Mouse (Mus musculus) adrenal gland, postnatal 14 days (tissue): ENCODE data around the gene Clcn6. TPM values are rescaled to one million over a fixed set of nuclear protein-coding genes. Genes with fewer than 3 reads are reported as not detected.
A peak's percentile ranks its signal among the peaks of the same experiment; 100 is the strongest.
"Not testable (repeated sequence)": the region's sequence is repeated elsewhere in the genome, so short reads cannot be mapped to it uniquely, and the experiment has no call there.

Source experiments
- DNase-seq: peaks from one replicate; pipeline ENCODE4 v3.0.0; 2021; ENCODE audit warnings: mixed read lengths
- total RNA-seq: library from RNA; stranded (reverse); gene quantifications from 2 replicates; pipeline ENCODE4 v1.2.3, GENCODE M21; 2021

The Clcn6 gene
- total RNA-seq, 1 experiment from 2014 or later, result 9.7 TPM

DNA sequence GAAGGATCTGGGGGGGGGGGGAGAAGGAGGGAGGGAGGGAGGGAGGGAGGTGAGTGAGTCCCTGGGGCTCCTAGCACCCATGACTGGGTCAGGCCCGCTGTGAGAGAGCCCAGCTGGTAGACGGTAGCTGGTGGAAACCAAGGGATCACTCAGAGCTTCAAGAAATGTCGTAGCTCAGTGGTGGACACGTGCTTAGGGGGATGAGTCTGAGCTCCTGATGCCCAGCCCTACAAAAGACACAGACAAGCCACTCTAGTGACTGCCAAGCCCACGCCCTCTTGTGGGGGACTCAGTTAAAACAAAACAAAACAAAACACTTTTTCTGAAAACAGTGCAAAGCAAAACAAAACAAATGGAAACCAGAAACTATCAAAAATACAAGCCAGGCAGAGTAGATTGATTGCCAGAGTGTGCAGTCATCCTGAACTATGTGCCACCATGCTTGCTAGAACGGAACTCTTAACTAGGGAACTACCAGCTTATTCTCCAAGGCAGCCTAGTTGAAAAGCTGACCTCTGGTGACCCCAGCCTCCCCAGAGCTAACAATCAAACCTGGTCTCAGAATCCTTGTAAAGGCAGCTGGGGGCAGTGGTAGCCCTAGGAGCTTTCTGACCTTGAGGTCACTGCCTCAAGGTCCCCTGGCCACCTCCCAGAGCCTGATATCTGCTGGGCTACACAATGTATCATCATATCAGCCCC is 27.2 kb upstream of the Clcn6 start:
- peak; percentile 50 for DNase-seq

DNA sequence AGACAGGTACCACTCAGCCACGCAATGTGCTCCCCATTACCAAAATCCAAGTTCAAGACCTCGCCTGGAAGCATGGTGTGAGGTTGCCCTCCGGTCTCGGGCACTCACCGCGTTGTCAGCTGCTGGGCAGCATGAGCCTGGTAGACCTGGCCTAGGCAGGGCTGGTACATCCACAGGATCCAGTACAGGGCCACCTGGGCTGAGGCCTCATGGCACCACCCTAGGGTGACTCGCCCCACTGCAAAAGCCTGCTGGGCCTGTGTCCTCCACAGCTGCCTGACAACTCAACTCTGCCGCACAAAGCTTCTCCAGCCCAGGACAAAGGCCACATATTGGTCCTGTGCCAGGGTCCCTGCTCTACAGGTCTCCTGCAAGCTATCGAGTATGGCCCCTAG is 22.5 kb upstream of the Clcn6 start:
- no peak for DNase-seq

DNA sequence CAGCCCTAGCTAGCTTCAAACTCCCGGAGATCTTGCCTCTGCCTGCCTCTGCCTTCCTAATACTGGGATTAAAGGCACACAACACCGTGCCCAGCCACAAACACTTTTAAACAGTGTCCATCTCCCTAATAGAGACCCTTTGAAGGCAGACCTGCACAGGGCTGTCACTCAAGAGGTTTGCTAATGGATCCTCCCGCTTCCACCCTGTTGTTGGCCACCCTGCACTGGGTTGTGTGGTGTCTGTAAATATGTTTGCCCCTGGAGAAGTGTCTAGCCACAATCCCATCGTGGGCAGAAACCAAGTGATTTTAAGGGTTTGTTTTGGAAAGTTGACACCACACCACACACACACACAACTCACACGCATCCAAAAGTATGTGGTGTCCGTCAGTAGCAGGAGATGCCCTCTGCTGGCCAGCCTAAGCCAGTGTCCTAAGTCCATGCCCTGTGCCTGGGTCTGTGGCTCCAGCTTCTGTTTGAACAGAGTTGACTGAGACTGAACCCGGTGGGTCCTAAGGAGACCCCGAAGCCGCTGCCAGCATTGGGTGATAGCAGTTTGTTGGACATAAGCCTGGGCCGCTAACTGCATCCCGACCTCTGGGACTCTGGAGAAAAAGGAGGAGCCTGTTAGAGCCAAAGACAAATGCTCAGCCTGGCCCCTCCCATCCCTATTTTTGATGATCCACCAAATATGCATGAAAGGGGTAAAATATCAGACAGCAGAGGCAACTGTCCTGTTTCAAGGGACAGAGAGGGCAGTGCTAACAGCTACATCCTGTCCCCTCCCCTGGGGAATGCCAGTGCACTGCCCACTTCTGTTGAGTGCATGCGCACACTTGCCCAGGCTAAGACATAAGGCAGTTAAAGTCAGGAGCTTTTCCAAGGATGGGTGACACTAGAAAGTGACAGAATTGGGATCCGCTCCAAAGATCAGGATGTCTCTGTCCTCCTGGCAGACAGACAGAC is 21.8 kb upstream of the Clcn6 start:
- DNase-seq, result peak; percentile 74

DNA sequence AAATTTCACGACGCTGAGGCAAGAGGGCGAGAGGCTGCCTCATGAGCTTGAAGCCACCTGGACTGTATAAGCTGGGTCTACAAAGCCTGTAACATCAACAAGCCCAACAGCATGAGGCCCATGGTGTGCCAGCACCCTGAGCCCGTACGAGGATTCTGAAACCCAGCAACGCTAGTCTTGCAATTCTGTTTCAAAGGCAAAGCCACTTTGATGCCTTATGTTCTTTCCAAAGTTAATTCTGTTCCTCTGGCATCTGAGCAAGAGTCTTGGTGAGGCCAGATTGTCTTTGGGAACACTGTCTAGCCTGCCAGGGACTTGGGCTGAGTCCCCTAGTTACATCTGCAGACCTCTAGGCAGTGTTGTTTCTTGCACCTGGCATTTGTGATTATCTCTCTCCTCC is 20.4 kb upstream of the Clcn6 start:
- DNase-seq, result no peak

DNA sequence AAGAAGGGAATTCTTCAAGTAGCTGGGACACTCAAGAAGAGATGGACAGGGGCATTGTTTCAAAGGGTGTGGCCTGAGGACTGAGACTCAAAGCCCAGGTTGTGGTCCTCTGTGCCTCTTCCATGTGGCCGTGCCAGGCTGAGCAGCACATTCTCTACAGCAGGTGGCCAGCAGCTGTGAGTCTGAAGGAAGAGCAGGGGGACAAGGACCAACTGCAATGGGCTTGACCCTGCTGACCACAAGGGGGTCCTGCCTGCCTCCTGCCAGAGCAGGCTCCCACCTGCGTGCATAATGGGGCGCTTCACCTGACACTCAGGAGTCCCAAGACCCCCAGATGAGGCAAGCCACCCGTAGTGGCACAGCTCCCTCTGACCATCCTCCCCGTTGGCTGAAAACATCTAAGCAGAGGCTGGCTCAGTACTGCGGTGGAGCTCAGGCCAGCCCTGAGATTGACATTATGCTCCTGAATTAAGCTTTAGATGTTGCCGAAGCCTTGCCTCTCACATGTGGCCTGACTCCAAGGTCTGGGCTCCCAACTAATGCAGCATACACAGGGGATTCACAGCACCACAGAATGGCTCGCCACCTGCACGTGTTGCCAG is 19.7 kb upstream of the Clcn6 start:
- no peak for DNase-seq

DNA sequence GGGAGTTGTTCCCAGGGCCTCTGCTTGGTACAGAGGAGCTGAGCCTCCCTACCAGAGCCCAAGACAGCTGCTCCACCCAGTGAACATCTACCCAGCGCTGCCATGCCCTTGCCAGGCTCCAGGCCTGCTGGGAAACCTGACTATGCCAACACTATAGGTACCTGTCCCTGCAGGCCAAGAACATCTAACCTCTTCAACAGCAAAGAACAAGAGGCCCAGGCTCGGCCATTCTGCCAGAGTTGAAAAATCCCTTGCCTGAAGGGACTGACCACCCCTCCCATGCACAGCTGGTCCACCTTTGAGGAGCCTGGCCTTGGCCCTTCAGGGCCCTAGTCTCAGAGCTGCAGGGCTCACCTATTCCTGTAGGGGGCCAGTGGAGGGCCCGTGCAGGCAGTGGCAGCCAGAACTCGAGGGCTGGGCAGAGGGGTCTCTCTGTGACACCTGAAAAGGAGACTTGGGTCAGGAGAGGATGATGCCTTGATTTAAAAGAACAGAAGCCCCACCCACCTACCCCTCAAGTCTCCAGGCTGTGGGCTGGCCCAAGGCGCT is 19.1 kb upstream of the Clcn6 start:
- no peak for DNase-seq

DNA sequence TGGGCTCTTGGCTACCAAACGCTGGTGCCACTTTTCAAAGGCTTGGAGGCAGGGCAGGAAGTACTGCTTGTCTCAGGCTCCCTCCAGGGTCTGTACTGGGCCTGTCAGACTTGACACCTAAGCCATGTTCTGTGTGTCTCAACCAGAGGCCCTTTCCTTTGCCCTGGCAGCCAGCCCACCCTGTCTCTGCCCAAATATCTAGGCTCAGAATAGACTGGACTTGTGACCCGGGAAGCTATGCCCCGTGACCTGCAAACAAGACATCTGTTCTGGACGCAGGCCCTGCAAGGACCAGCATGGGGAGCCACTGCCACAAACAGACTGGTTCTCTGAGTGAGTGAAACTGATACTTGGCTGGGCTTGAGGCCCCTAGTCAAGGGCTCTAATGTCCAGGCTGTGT is 18.2 kb upstream of the Clcn6 start:
- peak; percentile 72 for DNase-seq

DNA sequence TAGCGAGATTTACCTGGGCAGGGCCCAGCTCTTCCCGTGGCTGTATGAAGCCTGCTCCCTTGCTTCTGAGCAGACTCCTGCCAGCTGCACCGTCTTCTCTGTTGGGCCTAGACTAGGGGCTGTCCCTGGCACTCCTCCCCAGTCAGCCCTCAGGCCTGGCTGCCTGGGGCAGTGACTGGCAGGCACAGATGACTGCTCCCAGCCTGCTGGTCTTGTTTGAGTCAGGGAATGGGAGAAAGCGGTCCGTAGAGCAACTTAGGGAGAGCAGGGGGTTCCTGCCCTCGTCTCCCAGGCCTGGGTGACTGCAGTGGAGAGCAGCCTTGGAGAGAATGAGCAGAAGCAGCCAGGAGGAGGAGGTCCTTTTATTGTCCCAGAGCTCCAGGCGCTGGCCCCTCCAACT is 17.6 kb upstream of the Clcn6 start:
- no peak for DNase-seq

DNA sequence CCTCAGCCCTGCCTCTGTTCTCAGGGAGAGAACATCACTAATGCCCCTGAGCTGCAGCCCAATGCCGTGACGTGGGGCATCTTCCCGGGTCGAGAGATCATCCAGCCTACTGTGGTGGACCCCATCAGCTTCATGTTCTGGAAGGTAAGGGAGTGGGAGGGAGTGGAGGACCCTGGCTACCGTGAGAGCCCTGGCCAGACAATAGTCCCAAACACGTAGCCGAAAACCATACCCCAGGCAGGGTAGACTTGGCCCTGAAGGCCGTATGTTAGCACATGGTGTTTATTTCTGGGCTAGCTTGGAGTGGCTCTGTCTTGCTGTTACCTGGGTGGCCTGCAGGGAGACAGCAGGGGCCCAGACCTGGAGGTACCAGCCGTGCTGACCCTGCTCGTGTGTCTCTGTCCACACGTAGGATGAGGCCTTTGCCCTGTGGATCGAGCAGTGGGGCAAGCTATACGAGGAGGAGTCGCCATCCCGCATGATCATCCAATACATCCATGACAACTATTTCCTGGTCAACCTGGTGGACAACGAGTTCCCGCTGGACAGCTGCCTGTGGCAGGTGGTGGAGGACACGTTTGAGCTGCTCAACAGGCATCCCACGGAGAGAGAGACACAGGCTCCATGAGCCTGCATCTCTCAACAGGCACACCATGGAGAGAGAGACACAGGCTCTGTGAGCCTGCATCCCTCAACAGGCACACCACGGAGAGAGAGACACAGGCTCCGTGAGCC is 16.5 kb upstream of the Clcn6 start:
- DNase-seq, result no peak

DNA sequence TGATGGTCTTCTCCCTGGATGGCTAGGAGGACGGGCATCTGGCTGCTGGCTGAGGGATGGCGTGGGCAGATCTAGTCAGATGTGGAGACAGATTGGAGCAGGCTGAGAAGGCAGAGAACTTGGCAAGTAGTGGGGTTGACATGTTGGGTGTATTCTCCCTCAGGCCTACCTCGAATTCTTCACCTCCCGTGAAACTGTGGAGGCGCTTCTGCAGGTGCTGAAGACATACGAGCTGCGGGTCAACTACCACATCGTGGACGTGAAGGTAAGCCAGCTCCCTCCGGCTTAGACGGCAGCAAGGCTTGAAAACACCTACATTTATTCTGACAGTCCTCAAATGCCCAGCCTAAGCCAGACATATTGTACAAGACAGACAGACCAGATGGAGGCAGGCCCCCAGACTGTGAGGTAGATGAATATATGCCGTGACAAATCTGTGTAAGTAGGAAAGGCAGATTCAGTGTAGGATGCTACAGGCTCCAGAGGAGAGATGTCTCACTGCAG is 14.8 kb upstream of the Clcn6 start:
- DNase-seq, result no peak

DNA sequence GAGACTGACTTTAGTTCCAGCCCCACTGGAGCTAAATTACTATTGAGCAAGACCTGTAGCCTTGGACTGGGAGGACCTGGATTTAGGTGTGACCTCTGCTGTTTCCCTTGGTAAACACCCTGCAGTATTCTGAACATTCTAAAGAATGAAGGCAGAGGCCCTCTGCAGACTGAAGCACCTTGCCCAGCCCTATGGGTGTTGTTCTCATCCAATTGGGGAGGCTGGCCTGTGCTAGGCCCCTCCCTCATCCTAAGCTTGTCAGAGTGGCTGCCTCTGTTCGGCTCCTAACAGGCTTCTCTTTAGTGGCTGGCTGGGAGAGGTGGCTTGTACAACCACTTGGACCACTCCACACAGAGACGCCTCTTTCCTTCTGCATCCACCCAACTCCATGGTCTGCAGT is 14.4 kb upstream of the Clcn6 start:
- DNase-seq, result no peak

DNA sequence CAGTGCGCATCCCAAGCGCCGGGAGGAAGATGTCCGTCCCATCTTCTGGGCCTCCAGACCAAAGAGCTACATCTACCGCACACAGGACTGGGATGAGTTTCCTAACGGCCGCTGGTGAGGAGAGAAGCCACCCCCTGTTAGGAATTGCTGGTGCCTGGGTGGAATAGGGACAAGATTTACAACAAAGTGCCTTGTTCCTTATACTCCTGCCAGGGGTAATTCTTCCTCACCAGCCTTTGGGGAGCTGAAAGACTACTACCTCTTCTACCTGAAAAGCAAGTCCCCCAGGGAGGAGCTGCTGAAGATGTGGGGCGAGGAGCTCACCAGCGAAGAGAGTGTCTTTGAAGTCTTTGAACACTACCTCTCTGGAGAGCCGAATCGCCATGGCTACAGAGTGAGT is 13.3 kb upstream of the Clcn6 start:
- DNase-seq, result no peak

DNA sequence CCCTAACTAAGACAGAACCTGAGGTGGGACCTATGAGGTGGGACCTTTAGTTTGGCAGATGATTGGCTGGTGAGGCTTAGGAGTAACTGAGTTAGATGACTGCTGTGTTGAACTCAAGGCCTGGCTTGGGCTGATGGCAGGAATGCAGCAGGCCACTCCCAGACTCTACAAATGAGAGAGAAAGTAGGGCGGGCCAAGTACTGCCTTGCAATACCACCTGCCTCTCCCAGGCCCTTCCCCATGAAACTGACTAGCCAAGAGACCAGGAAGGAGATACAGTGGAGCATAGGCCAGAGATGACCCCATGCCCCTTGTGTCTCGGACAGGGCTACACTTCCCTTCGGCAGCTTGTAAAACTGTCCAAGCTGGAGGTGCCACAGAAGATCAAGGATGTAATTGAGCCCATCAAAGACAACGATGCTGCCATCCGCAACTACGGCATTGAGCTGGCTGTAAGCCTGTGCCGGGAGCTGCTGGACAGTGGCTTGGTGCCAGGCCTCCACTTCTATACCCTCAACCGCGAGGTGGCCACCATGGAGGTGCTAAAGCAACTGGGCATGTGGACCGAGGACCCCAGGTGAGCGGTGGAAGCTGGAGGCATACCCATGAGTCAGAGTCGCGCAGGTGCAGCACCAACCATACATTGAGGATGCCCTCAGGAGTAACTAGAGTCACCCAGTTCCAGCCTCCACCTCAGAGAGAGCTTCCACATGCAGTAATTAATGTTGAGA is 12.6 kb upstream of the Clcn6 start:
- DNase-seq, result no peak

DNA sequence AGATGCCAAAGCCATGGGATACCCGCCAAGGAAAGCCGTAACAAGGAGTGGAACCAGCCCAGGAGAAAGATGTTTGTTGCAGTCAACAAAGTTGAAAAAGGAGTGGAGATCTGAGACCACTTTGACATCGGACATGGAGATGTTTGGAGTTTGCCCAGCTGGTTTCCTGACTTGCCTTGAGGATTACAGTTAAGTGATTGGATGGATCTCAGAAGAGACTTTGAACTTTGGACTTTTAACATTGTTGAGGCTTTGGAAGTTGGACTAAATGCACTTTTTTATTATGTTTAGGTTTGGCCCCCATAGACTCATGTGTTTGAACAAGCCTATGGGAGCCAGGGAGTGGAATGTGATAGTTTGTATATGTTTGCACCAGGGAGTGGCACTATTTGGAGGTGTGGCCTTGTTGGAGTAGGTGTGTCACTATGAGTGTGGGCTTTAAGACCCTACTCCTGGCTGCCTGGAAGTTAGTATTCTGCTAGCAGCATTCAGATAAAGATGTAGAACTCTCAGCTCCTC is 11.8 kb upstream of the Clcn6 start:
- DNase-seq, result not testable (repeated sequence)

DNA sequence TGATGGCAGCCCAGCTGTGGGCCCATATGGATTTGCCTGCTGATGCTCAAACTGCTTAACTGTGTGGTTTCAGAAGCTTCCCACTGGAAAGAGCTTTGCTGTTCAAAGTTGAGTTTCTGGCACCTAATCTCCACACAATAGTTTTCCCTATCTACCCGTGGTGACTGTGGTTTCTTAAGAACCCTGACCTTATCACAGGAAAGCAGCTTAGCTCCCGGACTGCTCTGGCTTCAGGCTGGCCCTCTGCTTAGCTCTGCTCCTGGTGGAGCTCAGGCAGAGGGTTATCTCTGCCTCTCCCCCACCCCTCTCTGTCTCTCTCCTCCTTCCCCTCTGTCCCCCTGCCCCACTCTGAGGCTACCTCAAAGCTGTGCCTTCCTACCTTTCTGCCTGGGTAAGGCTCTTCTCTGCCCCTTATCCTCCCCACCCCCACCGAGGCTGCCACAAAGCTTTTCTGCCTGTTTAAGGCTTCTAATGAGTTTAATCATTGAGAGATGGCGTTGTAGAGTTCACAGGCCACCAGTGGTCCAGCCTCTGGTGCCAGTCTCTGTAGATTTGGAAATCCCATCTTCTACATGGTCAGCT is 7.9 kb upstream of the Clcn6 start:
- DNase-seq, result no peak

DNA sequence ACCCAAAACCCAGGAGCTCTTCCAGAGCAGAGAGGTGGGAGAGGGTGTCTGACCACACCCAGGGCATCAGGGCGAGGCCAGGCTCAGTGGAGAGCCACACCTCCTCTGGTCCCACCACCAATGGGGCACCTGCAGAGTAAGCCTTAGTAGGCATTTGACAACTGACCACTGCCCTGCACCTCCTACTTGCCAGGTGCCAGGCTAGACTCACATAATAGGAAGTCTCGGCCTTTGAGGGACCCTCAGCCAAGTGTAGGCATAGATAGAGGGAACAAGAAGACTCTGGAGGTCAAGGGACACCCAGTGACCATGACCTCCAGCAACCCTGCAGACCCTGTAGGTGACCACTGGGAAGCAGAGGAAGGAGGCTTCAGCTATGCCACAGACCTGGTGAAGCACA is 5.5 kb upstream of the Clcn6 start:
- DNase-seq, result no peak

DNA sequence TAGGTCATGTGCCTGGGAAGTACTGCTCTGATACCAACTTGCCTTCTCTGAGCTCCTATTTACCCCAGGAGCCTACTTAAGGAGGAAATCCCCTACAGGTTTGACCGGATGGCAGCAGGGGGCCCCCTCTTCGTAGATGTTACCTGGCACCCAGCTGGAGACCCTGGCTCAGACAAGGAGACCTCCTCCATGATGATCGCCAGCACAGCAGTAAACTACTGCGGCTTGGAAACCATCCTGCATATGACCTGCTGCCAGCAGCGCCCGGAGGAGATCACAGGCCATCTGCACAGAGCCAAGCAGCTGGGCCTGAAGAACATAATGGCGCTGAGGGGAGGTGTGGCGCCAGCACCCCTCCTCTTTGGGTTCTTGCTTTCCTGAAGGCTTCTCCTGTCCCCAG is 4.7 kb upstream of the Clcn6 start:
- not testable (repeated sequence) for DNase-seq

DNA sequence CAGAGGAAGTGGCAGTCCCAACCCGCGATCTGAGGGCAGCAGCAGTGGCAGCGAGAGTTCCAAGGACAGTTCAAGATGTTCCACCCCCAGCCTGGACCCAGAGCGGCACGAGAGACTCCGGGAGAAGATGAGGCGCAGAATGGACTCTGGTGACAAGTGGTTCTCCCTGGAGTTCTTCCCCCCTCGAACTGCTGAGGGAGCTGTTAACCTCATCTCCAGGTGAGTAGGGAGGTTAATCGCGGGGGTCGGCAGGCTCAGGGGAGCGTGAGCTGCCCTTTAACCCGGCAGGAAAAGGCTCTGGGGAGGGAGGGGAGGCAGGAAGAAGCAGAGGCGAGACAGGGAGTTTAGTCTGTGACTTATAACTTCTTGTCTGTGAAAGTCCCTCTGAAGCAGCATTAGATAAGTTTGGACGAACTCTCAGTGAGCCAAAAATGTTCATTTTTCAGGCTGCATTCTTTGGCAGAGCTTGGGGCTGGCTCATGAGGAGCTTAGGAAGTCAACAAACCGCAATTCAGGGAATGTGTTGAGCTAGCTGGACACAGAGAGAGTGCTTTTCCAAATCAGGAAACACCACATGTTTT is 3.1 kb upstream of the Clcn6 start:
- peak; percentile 65 for DNase-seq

DNA sequence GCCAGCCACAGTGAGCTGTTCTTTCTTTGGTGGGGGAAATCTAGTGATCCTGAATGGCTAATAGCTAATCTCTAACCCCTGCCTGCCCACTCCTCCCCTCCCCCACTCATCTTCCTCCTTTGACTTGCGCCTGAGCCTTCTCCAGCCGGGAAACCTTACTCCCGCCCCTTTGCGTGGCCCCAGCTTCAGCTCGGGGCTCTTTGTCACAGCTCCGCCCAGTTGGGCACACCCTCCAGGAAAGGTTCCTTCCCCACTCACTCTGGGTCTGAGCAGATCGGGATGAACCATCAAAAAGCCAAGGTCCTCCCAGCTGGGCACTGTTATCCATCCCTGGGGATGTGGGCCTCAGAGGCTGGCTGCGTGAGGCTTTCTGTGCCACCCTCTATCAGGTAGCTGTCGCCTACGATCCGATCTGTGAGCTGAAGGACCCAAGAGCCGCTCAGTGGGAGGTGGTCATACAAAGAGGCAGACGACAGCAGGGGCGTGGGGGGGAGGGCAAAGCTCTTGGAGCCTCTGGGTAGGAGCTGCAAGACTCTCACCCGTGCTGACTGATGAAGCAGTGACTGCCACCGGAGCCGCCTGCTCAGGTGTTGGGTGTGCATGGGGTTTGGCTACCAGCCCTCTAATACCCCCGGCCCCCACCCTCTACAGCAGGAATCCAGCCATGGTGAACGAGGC is 2.5 kb upstream of the Clcn6 start:
- peak; percentile 90 for DNase-seq
